Mouse (Mus musculus) MEL (cell line): ENCODE results near the gene Ext2. TPM values are rescaled to one million over a fixed set of nuclear protein-coding genes. Genes with fewer than 3 reads are reported as not detected.

ENCODE experiments used
- DNase-seq: peaks from one replicate; pipeline ENCODE4 v3.0.0; 2011; ENCODE audit warnings: low read depth, low spot score
- H3K27ac ChIP-seq: 2 replicates; pipeline ENCODE4 v1.5.1; 2012; ENCODE audit warnings: low read depth, mild to moderate bottlenecking, control low read depth, low read length, moderate library complexity; ENCODE audit not compliant: control insufficient read depth
- H3K27me3 ChIP-seq, 2 experiments: fragments of 150-350 bp in 1 of 2; sonication (generic) in 1 of 2; 2 replicates each; pipeline ENCODE4 v1.6.1; 2012; ENCODE audit warnings: low read length in 2 of 2, mild to moderate bottlenecking in 2 of 2, improper control_type of control experiment in 1 of 2, moderate library complexity in 1 of 2; ENCODE audit not compliant: insufficient read depth in 2 of 2, control insufficient read depth in 1 of 2
- H3K36me3 ChIP-seq, 2 experiments: 2 replicates each; pipeline ENCODE4 v1.6.1; 2012 to 2014; ENCODE audit warnings: low read length in 2 of 2, improper control_type of control experiment in 1 of 2, inconsistent platforms in 1 of 2, mild to moderate bottlenecking in 1 of 2; ENCODE audit not compliant: insufficient read depth in 2 of 2, control insufficient read depth in 1 of 2
- H3K4me1 ChIP-seq, 2 experiments: fragments of 150-350 bp in 1 of 2; sonication (generic) in 1 of 2; 2 replicates each; pipeline ENCODE4 v1.6.1; 2012; ENCODE audit warnings: low read length in 2 of 2, improper control_type of control experiment in 1 of 2, mild to moderate bottlenecking in 1 of 2; ENCODE audit not compliant: insufficient read depth in 2 of 2, control insufficient read depth in 1 of 2
- H3K4me3 ChIP-seq, 2 experiments: fragments of 150-350 bp in 1 of 2; sonication (generic) in 1 of 2; 2 replicates each; pipeline ENCODE4 v1.5.1; 2012; ENCODE audit warnings: low read depth in 2 of 2, low read length in 2 of 2, mild to moderate bottlenecking in 2 of 2, moderate library complexity in 2 of 2, control low read depth in 1 of 2, improper control_type of control experiment in 1 of 2; ENCODE audit not compliant: control insufficient read depth in 1 of 2, insufficient read depth in 1 of 2
- H3K79me2 ChIP-seq: 2 replicates; pipeline ENCODE4 v1.6.1; 2012; ENCODE audit warnings: mild to moderate bottlenecking, low read length, moderate library complexity; ENCODE audit not compliant: control insufficient read depth, poor library complexity, insufficient read depth
- H3K9ac ChIP-seq: 2 replicates; pipeline ENCODE4 v1.6.1; 2012; ENCODE audit warnings: low read depth, mild to moderate bottlenecking, control low read depth, low read length, moderate library complexity; ENCODE audit not compliant: control insufficient read depth, poor library complexity, severe bottlenecking
- H3K9me3 ChIP-seq: fragments of 150-350 bp; sonication (generic); replicated peaks from 2 replicates; pipeline ENCODE4 v1.6.1; 2012; ENCODE audit warnings: mild to moderate bottlenecking, low read length, improper control_type of control experiment, moderate library complexity; ENCODE audit not compliant: insufficient read depth
- BHLHE40 ChIP-seq: IDR thresholded peaks from 2 replicates; pipeline ENCODE4 v1.6.1; 2012; ENCODE audit warnings: low read depth, mild to moderate bottlenecking, inconsistent platforms, low read length, improper control_type of control experiment, borderline replicate concordance
- CHD1 ChIP-seq: IDR thresholded peaks from 2 replicates; pipeline ENCODE4 v1.6.1; 2012; ENCODE audit warnings: low read depth, mild to moderate bottlenecking, inconsistent platforms, low read length, improper control_type of control experiment
- CHD2 ChIP-seq: IDR thresholded peaks from 2 replicates; pipeline ENCODE4 v1.6.1; 2011; ENCODE audit warnings: low read length, improper control_type of control experiment
- ETS1 ChIP-seq: IDR thresholded peaks from 2 replicates; pipeline ENCODE4 v1.6.1; 2012; ENCODE audit warnings: low read depth, mild to moderate bottlenecking, inconsistent platforms, low read length, improper control_type of control experiment, moderate library complexity
- GABPA ChIP-seq: IDR thresholded peaks from 2 replicates; pipeline ENCODE4 v1.6.1; 2012; ENCODE audit warnings: low read depth, mild to moderate bottlenecking, inconsistent platforms, low read length, improper control_type of control experiment, moderate library complexity
- JUND ChIP-seq: IDR thresholded peaks from 2 replicates; pipeline ENCODE4 v1.6.1; 2011; ENCODE audit warnings: low read depth, mild to moderate bottlenecking, improper control_type of control experiment, low read length
- KAT2A ChIP-seq: conservative IDR thresholded peaks from 2 replicates; pipeline ENCODE4 v1.6.1; 2012; ENCODE audit warnings: low read depth, low read length, improper control_type of control experiment, inconsistent platforms
- MEF2A ChIP-seq: IDR thresholded peaks from 2 replicates; pipeline ENCODE4 v1.6.1; 2014; ENCODE audit warnings: low read depth, mild to moderate bottlenecking, inconsistent platforms, low read length, improper control_type of control experiment; ENCODE audit not compliant: poor library complexity, insufficient replicate concordance, severe bottlenecking; ENCODE audit errors: extremely low read depth
- MYB ChIP-seq: IDR thresholded peaks from 2 replicates; pipeline ENCODE4 v1.6.1; 2011; ENCODE audit warnings: mild to moderate bottlenecking, low read depth, low read length, improper control_type of control experiment
- MYC ChIP-seq: IDR thresholded peaks from 2 replicates; pipeline ENCODE4 v1.6.1; 2011; ENCODE audit warnings: low read depth, mild to moderate bottlenecking, low read length, improper control_type of control experiment, moderate library complexity
- NELFE ChIP-seq: IDR thresholded peaks from 2 replicates; pipeline ENCODE4 v1.6.1; 2011; ENCODE audit warnings: low read depth, low read length, improper control_type of control experiment
- POLR2A ChIP-seq, 2 experiments: IDR thresholded peaks; 2 replicates each; pipeline ENCODE4 v1.6.1; 2011 to 2012; ENCODE audit warnings: low read length in 2 of 2, mild to moderate bottlenecking in 2 of 2, control low read depth in 1 of 2, improper control_type of control experiment in 1 of 2, low read depth in 1 of 2, moderate library complexity in 1 of 2; ENCODE audit not compliant: control insufficient read depth in 1 of 2, insufficient read depth in 1 of 2, poor library complexity in 1 of 2
- POLR2AphosphoS5 ChIP-seq: IDR thresholded peaks from 2 replicates; pipeline ENCODE4 v1.6.1; 2012; ENCODE audit warnings: low read depth, borderline replicate concordance, mild to moderate bottlenecking, inconsistent platforms, low read length, moderate library complexity, mixed read lengths
- RCOR1 ChIP-seq: IDR thresholded peaks from 2 replicates; pipeline ENCODE4 v1.6.1; 2012; ENCODE audit warnings: low read depth, mild to moderate bottlenecking, inconsistent platforms, low read length, improper control_type of control experiment
- SMC3 ChIP-seq: IDR thresholded peaks from 2 replicates; pipeline ENCODE4 v1.6.1; 2011; ENCODE audit warnings: low read depth, low read length, improper control_type of control experiment
- TAL1 ChIP-seq: IDR thresholded peaks from 2 replicates; pipeline ENCODE4 v1.6.1; 2012; ENCODE audit warnings: mild to moderate bottlenecking, inconsistent platforms, low read length, moderate library complexity, mixed read lengths
- TBP ChIP-seq: IDR thresholded peaks from 2 replicates; pipeline ENCODE4 v1.8.0; 2011; ENCODE audit warnings: low read depth, low read length, improper control_type of control experiment
- UBTF ChIP-seq: IDR thresholded peaks from 2 replicates; pipeline ENCODE4 v1.6.1; 2012; ENCODE audit warnings: low read depth, mild to moderate bottlenecking, inconsistent platforms, low read length, improper control_type of control experiment, moderate library complexity, borderline replicate concordance; ENCODE audit not compliant: insufficient read depth
- USF1 ChIP-seq: IDR thresholded peaks from 2 replicates; pipeline ENCODE4 v1.6.1; 2014; ENCODE audit warnings: low read depth, mild to moderate bottlenecking, inconsistent platforms, low read length, improper control_type of control experiment, moderate library complexity
- USF2 ChIP-seq, 2 experiments: IDR thresholded peaks; 2 replicates each; pipeline ENCODE4 v1.6.1; 2011 to 2012; ENCODE audit warnings: improper control_type of control experiment in 2 of 2, low read length in 2 of 2, borderline replicate concordance in 1 of 2, inconsistent platforms in 1 of 2, low read depth in 1 of 2, mild to moderate bottlenecking in 1 of 2; ENCODE audit not compliant: insufficient read depth in 1 of 2
- ZC3H11A ChIP-seq: IDR thresholded peaks from 2 replicates; pipeline ENCODE4 v1.6.1; 2012; ENCODE audit warnings: low read depth, mild to moderate bottlenecking, inconsistent platforms, low read length, improper control_type of control experiment
- ZKSCAN1 ChIP-seq: IDR thresholded peaks from 2 replicates; pipeline ENCODE4 v1.6.1; 2012; ENCODE audit warnings: low read depth, mild to moderate bottlenecking, inconsistent platforms, low read length, improper control_type of control experiment, moderate library complexity
- ZMIZ1 ChIP-seq: IDR thresholded peaks from 2 replicates; pipeline ENCODE4 v1.6.1; 2012; ENCODE audit warnings: low read depth, mild to moderate bottlenecking, inconsistent platforms, low read length, improper control_type of control experiment, moderate library complexity
- ZNF384 ChIP-seq: IDR thresholded peaks from 2 replicates; pipeline ENCODE4 v1.6.1; 2012; ENCODE audit warnings: low read depth, mild to moderate bottlenecking, inconsistent platforms, low read length, improper control_type of control experiment
- polyA plus RNA-seq, 2 experiments: library from polyadenylated mRNA; stranded (reverse) in 1 of 2; unstranded in 1 of 2; fragments of >175 nt in 1 of 2; fragments of >200 nt in 1 of 2; gene quantifications; 2 replicates each; pipeline versions ENCODE4 v1.2.1 to v1.2.4; 2012; ENCODE audit warnings: low replicate concordance in 2 of 2, low read depth in 1 of 2; ENCODE audit not compliant: insufficient read length in 2 of 2, insufficient read depth in 1 of 2, missing spikeins in 1 of 2
- total RNA-seq: library from RNA; depleted of rRNA; stranded (reverse); fragments of 300-350 nt; gene quantifications from 2 replicates; pipeline ENCODE4 v1.2.3, GENCODE M21; 2012

Gene Ext2
- total and polyA plus RNA-seq, 3 experiments, result 33.7 to 66.8 TPM; not detected in 1

GRCm38 (mm10) chr2:93647924-93648575, 174.3 kb downstream of the Ext2 start:
- H3K27ac ChIP-seq, result no peak overlapping the region
- no peak for DNase-seq
- no peaks in the 10 kb centered on the region for H3K4me1 ChIP-seq
- no peaks in the 10 kb centered on the region for H3K9me3 ChIP-seq
- no peak overlapping the region for H3K4me3 ChIP-seq
- H3K36me3 ChIP-seq, result no peaks in the 10 kb centered on the region
- H3K27me3 ChIP-seq, result peaks cover 2 to 11% of the 10 kb centered on the region in 2 experiments
- H3K9ac ChIP-seq, result no peak overlapping the region
- TF ChIP-seq USF1 (no peak), MEF2A (no peak), POLR2A (IDR thresholded peaks at IDR 0.05; ENCODE audit: control insufficient read depth in 1 of 2, insufficient read depth in 1 of 2, low read depth in 1 of 2, low read length in 2 of 2, poor library complexity in 1 of 2) (no peak), TAL1 (no peak), POLR2AphosphoS5 (no peak), ZMIZ1 (no peak), NELFE (no peak), SMC3 (no peak), RCOR1 (no peak), ETS1 (no peak), JUND (no peak), MYC (no peak)
- H3K79me2 ChIP-seq, result no peaks in the 10 kb centered on the region

DNA sequence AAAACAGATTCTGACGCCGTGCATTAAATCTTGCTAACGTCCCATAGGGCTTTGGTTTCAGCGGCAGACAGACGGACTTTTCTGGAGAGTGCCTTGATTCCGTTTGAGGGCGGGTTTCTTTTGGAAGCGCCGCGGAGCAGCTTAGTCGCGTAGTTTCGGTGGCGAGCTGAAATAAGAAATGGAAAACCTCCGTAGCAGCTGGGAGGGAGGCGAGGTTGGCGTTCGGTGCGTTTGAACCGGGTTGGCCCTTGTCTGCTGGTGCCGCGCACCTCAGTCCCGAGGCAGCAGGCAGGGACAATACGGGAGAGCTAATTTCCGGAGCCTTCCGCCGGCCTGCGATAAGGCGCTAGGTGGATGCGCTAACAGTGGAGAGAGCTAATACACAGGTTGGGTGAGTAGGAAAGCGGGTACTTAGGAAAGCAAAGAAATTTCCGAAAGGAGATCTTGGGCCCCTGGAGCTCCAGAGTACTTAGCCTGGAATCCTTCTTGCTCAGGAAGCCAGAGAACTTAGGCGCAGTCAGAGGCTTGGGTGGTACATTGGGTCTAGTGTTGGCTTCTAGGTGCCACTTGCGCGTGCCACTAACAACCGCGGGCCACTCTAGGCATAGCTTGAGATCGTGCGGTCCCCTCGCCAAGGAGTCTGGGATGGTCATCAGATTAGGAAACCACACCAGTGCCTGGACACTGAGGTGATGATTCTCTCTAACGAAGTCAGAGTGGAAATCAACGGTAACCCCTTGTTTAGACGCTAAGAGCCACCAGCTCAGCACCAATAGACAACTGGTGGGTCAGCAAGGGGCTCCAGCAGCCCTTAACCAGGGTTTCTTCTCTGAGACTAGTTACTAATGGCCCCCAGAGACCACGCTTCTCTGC, 175.1 kb downstream of the Ext2 start:
- Histone ChIP-seq H3K36me3 (no peaks in the 10 kb centered on the region), H3K4me3 (no peak overlapping the region)
- DNase-seq, result no peak

More for the DNA sequence above, 175.1 kb downstream of the Ext2 start:
- TF ChIP-seq ZKSCAN1 (no peak), CHD1 (no peak), ETS1 (no peak), CHD2 (no peak), ZMIZ1 (no peak), SMC3 (no peak), ZC3H11A (no peak), KAT2A (no peak), ZNF384 (no peak), MYB (no peak), TAL1 (no peak), POLR2A (IDR thresholded peaks at IDR 0.05; ENCODE audit: control insufficient read depth in 1 of 2, insufficient read depth in 1 of 2, low read depth in 1 of 2, low read length in 2 of 2, poor library complexity in 1 of 2) (no peak), MEF2A (no peak), RCOR1 (no peak), USF1 (no peak), TBP (no peak), UBTF (no peak), USF2 (IDR thresholded peaks at IDR 0.05; ENCODE audit: borderline replicate concordance in 1 of 2, insufficient read depth in 1 of 2, low read depth in 1 of 2, low read length in 2 of 2) (no peak), BHLHE40 (no peak), GABPA (no peak)
- Histone ChIP-seq H3K4me1 (no peaks in the 10 kb centered on the region), H3K79me2 (no peaks in the 10 kb centered on the region), H3K9ac (no peak overlapping the region), H3K9me3 (no peaks in the 10 kb centered on the region), H3K27ac (no peak overlapping the region), H3K27me3 (peaks cover 2 to 11% of the 10 kb centered on the region in 2 experiments)
